Mouse (Mus musculus) liver, postnatal 0 days (tissue): ENCODE measurements at regions not wholly inside any gene's neighbourhood (a gene's known extent, or its start where the extent isn't known, plus 50 kb on each side); places are given as distances from the start of the nearest gene placed in this dataset.

Source experiments
- CTCF ChIP-seq: sonication (generic); IDR thresholded peaks from 2 replicates; pipeline ENCODE4 v1.5.1; 2016; ENCODE audit warnings: antibody characterized with exemption, low read depth
- EP300 ChIP-seq: IDR thresholded peaks from 2 replicates; pipeline ENCODE4 v1.6.1; 2016; ENCODE audit warnings: antibody characterized with exemption, low read depth, mild to moderate bottlenecking

DNA sequence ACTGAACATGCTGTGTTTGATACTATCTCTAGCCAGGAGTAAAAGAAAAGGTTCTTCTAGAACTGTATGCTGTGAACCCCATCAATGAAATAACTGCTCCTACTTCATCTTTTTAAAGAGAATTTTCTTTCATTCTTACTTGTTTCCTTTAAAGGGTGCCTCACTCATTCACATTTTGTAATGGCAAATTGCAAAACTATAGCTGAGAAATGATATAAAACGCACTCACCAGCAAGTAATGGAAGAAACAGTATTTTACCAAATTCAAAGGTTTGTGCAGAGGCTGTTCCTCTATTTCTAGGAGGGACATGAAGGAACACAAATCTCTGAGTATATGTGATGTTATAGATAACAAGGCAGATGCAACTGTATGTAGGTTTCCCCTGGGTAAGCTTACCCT lies 183.4 kb downstream of the Gm11146 start:
- TF ChIP-seq CTCF: no peak
- no peak for TF ChIP-seq EP300
